Mouse (Mus musculus): ENCODE measurements at regions not wholly inside any gene's neighbourhood (a gene's known extent, or its start where the extent isn't known, plus 50 kb on each side); places are given as distances from the start of the nearest gene placed in this dataset.
"Not testable (repeated sequence)": the region's sequence is repeated elsewhere in the genome, so short reads cannot be mapped to it uniquely, and the experiment has no call there.

DNA sequence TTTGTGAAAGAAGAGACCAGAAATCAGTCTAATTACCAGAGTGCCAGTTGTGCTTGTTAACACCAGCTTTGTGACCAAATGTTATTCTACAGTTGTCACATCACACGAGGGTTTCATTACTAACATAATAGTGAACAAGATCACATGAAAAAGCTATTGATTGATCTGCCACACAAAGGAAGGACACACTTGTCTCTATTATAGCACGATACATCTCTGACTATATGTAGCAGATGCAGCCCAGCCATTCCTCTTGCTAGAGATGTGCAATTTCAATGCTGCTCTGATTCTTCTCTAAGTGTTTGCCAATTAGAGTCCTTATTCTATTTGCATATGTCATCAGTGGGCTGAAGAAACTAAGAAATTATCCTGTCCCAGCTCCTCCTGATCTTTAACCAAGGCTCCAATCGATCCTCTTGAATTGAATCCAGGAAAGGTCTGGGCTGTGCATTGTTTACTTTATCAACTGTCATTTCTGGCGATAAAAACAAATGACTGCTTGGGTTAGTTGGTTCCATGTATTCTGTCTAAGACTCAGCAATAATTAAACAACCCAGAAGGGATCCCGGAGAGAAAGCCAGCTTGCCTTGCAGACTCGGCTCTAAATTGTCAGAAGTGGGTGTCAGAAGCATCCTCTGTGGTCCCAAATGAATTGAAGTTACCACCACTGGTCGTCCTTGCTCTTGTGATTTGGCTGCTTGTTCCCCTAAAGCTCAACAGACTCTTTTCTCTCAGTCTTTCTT, 551.7 kb upstream of the Ptbp2 start:
- no peak overlapping the region for H3K4me2 ChIP-seq
- WGBS: 67% methylated on average over 7 of the region's 7 CpGs
- H3K27ac ChIP-seq: no peak overlapping the region
- no peaks in the 10 kb centered on the region for H3K27me3 ChIP-seq
- H3K9me3 ChIP-seq: no peaks in the 10 kb centered on the region
- H3K4me3 ChIP-seq: no peak overlapping the region
- H3K36me3 ChIP-seq: no peaks in the 10 kb centered on the region
- no peaks in the 10 kb centered on the region for H3K4me1 ChIP-seq
- ATAC-seq (ENCODE audit: insufficient number of reproducible peaks, low FRiP score, low TSS enrichment, low read depth): no peak
- no peak overlapping the region for H3K9ac ChIP-seq

DNA sequence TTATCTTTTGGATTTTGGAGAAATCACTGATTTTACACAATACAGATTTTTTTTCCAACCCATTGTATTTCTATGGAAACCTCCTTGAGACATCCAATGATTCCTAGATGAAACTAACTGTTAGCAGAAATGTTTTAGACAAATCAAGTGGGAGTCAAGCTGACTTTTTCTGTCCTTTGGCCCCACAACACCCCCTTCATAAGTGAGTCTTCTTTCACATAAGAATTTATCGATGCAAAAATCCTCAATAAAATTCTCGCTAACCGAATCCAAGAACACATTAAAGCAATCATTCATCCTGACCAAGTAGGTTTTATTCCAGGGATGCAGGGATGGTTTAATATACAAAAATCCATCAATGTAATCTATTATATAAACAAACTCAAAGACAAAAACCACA, 522.8 kb upstream of the Ptbp2 start:
- H3K27me3 ChIP-seq; ATAC-seq (ENCODE audit: insufficient number of reproducible peaks, low FRiP score, low TSS enrichment, low read depth); H3K36me3 ChIP-seq; H3K9ac ChIP-seq; H3K4me2 ChIP-seq; H3K4me3 ChIP-seq; H3K27ac ChIP-seq; H3K4me1 ChIP-seq; H3K9me3 ChIP-seq: not testable (repeated sequence)
- WGBS: 95% methylated on average over 3 of the region's 3 CpGs

DNA sequence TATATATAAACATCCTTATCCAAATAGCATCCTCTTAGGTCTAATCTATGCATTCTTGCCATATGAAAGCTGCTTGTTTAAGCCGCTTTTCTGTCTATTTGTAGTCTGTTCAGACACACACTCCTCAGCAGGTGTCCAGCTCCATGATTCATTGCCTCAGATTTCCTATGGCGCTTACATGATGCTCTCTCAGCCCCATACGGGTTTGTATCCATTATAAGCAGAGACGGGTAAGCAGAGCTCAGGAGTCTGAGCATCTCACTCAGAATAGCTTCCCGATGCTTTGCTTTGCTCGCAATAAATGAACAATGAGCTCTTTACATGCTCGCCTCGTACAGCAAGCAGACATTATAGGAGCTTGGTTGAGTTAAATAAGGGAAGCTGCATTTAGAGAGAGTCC, 521.3 kb upstream of the Ptbp2 start:
- Histone ChIP-seq H3K27me3 (no peaks in the 10 kb centered on the region), H3K9me3 (no peaks in the 10 kb centered on the region), H3K36me3 (no peaks in the 10 kb centered on the region), H3K4me2 (no peak overlapping the region), H3K9ac (no peak overlapping the region), H3K4me1 (no peaks in the 10 kb centered on the region), H3K27ac (no peak overlapping the region), H3K4me3 (no peak overlapping the region)
- no peak for ATAC-seq (ENCODE audit: insufficient number of reproducible peaks, low FRiP score, low TSS enrichment, low read depth)
- 78% methylated on average over 8 of the region's 8 CpGs for WGBS
